Mouse (Mus musculus): ENCODE data around the gene Psmd11. TPM values are rescaled to one million over a fixed set of nuclear protein-coding genes. Genes with fewer than 3 reads are reported as not detected.
A peak's percentile ranks its signal among the peaks of the same experiment; 100 is the strongest.

Gene Psmd11
- polyA plus RNA-seq, 1 experiment from 2014 or later: 336 TPM

DNA sequence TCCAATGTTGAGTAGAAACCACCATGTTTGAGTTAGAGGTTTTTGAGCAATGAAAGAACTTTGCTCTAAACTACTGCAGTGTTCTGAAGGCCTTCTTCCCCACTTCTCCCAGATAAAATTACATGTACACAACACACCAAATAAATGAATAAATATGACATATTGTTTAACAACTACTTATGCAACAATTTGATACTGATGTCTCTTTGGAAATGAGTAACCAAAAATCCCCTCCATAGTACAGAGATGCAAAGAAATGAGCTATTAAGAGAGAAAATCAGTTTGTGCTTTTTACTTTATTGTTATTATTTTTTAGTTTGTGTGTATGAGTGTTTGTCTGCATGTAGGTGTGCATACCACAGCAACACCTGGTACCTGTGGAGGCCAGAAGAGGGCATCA, 78.1 kb downstream of the Psmd11 start:
- H3K9ac ChIP-seq (replicated peaks; ENCODE audit: low read depth, low read length): no peak overlapping the region
- no peaks in the 10 kb centered on the region for H3K27me3 ChIP-seq (replicated peaks; ENCODE audit: control insufficient read depth, insufficient read depth, low read length)
- no peak for ATAC-seq
- no peak overlapping the region for H3K4me2 ChIP-seq (ENCODE audit: low read length)
- H3K9me3 ChIP-seq (ENCODE audit: control insufficient read depth, low read length): no peaks in the 10 kb centered on the region
- H3K27ac ChIP-seq (ENCODE audit: low read length): no peak overlapping the region
- H3K4me3 ChIP-seq (replicated peaks; ENCODE audit: low read length): no peak overlapping the region
- no peaks in the 10 kb centered on the region for H3K36me3 ChIP-seq (ENCODE audit: control insufficient read depth, insufficient read depth)
- H3K4me1 ChIP-seq (replicated peaks; ENCODE audit: control insufficient read depth, insufficient read depth, low read length): peaks cover 49% of the 10 kb centered on the region

DNA sequence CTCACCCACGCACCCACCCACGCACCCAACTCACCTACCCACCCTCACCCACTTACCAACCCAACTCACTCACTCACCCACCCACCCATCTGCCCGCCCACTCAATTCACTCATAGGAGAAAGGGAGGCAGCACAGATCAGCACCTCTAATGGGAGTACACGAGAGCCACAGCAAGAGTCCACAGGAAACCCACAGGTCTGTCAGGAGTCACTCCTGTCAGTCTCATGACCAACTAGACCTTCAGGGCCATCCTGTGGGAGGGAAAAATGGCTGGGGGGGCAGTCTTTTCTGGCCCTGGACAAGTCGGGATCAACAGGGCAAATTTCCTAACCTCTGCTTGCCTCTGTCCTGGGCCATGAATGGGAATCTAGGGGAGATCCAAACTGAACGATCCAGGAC, 79.4 kb downstream of the Psmd11 start:
- ATAC-seq: no peak
- Histone ChIP-seq H3K4me2 (ENCODE audit: low read length) (no peak overlapping the region), H3K27me3 (replicated peaks; ENCODE audit: control insufficient read depth, insufficient read depth, low read length) (no peaks in the 10 kb centered on the region), H3K4me1 (replicated peaks; ENCODE audit: control insufficient read depth, insufficient read depth, low read length) (peaks cover 49% of the 10 kb centered on the region), H3K27ac (ENCODE audit: low read length) (peak overlapping the region; percentile 44), H3K9me3 (ENCODE audit: control insufficient read depth, low read length) (no peaks in the 10 kb centered on the region), H3K4me3 (replicated peaks; ENCODE audit: low read length) (no peak overlapping the region), H3K36me3 (ENCODE audit: control insufficient read depth, insufficient read depth) (no peaks in the 10 kb centered on the region), H3K9ac (replicated peaks; ENCODE audit: low read depth, low read length) (no peak overlapping the region)
- WGBS: 91% methylated on average over 6 of the region's 6 CpGs

DNA sequence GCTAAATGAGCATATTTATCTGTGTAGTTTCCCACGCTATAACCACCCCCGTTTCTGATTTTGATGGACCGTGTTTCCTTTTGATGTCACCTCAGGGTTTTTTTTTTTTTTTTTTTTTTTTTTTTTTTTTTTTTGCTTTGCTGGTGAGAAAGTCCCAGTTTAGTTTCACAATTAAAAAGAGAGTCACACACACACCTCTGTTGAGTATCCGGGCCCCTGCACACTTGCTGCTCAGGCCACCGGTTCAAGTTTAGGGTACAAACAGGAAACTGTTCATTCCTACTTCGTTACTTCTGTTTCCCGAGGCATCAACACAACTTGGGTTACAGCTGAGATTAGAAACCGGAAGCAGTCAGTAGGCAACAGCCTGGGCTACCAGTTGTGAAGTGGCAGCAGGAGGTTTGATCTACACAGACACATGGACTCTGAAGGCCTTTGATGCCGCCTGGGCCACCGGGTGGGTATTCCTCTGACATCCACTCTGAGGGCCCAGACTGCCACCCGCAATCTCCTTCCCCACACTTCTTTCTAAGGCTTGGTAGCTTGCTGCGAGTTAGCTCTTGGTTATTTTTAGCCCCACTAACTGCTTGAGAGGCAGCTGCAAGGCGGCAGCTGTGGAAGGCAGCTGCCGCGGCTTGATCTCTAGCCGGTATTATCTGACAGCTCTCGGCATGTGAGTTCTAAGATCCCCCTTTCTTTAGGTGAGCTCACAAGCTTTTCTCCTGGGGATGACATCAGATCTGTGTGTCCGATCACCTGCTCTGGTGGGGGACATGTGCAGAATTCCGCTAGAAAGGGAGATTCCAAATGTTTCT, 80.2 kb downstream of the Psmd11 start:
- 49% methylated on average over 19 of the region's 19 CpGs for WGBS
- peak overlapping the region; percentile 2; the same call in 1 of the 2 replicates for H3K4me2 ChIP-seq (ENCODE audit: low read length)
- H3K9ac ChIP-seq (replicated peaks; ENCODE audit: low read depth, low read length): peak overlapping the region; percentile 35; the same call in 1 of the 2 replicates
- H3K4me3 ChIP-seq (replicated peaks; ENCODE audit: low read length): no peak overlapping the region
- H3K36me3 ChIP-seq (ENCODE audit: control insufficient read depth, insufficient read depth): no peaks in the 10 kb centered on the region
- peak overlapping the region; percentile 61 for H3K27ac ChIP-seq (ENCODE audit: low read length)
- H3K9me3 ChIP-seq (ENCODE audit: control insufficient read depth, low read length): no peaks in the 10 kb centered on the region
- H3K27me3 ChIP-seq (replicated peaks; ENCODE audit: control insufficient read depth, insufficient read depth, low read length): no peaks in the 10 kb centered on the region
- ATAC-seq: no peak
- peaks cover 44% of the 10 kb centered on the region for H3K4me1 ChIP-seq (replicated peaks; ENCODE audit: control insufficient read depth, insufficient read depth, low read length)

DNA sequence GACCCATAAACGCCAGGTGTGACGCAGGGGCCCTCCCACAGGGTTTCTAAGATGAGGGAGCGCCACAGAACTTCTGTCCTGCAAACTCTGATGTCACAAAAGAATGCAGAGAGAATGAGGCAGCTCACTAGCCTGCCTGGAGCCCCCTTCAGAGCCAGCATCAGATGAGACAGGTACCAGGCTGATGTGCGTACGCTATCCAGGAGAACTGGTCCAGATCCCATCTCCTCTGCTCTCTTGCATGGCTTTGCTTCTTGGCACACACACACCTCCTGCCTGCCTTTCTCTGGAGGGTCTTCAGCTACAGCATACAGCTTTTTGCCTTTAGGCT, 80.7 kb downstream of the Psmd11 start:
- ATAC-seq: no peak
- no peaks in the 10 kb centered on the region for H3K36me3 ChIP-seq (ENCODE audit: control insufficient read depth, insufficient read depth)
- no peak overlapping the region for H3K4me2 ChIP-seq (ENCODE audit: low read length)
- H3K4me1 ChIP-seq (replicated peaks; ENCODE audit: control insufficient read depth, insufficient read depth, low read length): peaks cover 46% of the 10 kb centered on the region
- peak overlapping the region; percentile 61 for H3K27ac ChIP-seq (ENCODE audit: low read length)
- WGBS: 69% methylated on average over 5 of the region's 5 CpGs
- no peak overlapping the region for H3K4me3 ChIP-seq (replicated peaks; ENCODE audit: low read length)
- H3K9ac ChIP-seq (replicated peaks; ENCODE audit: low read depth, low read length): peak overlapping the region; percentile 35; the same call in 1 of the 2 replicates
- no peaks in the 10 kb centered on the region for H3K9me3 ChIP-seq (ENCODE audit: control insufficient read depth, low read length)
- H3K27me3 ChIP-seq (replicated peaks; ENCODE audit: control insufficient read depth, insufficient read depth, low read length): no peaks in the 10 kb centered on the region

DNA sequence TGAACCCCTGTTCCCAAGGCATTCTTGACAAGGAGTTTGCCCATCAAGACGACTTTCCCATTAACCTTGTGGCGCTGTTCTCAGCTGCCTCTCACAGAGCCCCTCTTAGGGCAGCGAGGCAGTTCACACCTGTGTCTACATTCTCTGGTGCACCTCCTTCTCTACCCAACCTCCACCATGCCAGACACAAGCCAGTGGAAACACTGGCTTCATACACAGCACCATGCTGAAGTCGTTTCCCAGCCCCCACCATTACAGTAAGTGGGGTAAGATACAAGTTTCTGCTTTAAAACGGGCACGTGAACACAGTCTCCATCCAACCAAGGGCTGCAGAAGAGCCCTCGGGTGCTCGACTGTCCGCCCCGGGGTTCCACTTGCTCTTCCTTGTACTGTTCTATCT, 81.7 kb downstream of the Psmd11 start:
- no peak overlapping the region for H3K27ac ChIP-seq (ENCODE audit: low read length)
- ATAC-seq: no peak
- no peaks in the 10 kb centered on the region for H3K36me3 ChIP-seq (ENCODE audit: control insufficient read depth, insufficient read depth)
- no peaks in the 10 kb centered on the region for H3K27me3 ChIP-seq (replicated peaks; ENCODE audit: control insufficient read depth, insufficient read depth, low read length)
- H3K4me3 ChIP-seq (replicated peaks; ENCODE audit: low read length): no peak overlapping the region
- no peaks in the 10 kb centered on the region for H3K9me3 ChIP-seq (ENCODE audit: control insufficient read depth, low read length)
- no peak overlapping the region for H3K4me2 ChIP-seq (ENCODE audit: low read length)
- peaks cover 41% of the 10 kb centered on the region for H3K4me1 ChIP-seq (replicated peaks; ENCODE audit: control insufficient read depth, insufficient read depth, low read length)
- WGBS: 83% methylated on average over 10 of the region's 10 CpGs
- H3K9ac ChIP-seq (replicated peaks; ENCODE audit: low read depth, low read length): no peak overlapping the region

DNA sequence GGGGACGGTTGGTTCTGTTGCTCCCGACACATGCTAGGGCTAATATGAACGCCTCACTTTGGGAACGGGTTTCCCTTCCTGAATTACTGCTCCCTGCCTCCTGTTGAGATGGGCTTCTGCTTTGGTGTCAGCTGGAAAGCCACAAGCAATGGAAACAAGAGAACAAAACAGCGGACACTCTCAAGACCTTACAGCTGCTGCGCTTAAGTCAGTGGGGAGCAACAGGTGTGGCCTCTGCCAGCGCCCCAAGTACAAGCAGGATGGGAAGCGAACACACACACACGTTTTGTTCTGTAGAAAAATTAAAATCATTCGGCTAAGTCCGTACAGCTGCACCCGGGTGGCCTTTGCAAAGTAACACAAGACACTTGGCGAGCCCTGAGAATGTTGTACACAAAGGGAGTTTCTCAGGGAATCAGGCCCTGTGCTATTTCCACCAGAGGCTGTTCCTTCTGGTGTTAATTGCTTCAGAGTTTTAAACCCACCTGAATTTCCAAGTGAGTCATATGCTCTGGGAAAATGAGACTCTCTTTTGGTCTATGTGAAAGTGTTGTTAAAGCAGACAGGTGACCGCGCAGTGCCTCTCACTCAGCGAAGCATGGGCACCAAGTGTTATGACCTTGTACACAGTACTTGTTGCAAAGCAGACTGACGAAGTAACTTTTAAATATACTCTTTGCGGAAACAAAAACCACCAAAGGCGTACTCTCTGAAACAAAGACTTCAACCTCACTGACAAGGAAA, 84.1 kb downstream of the Psmd11 start:
- peaks cover 51% of the 10 kb centered on the region for H3K4me1 ChIP-seq (replicated peaks; ENCODE audit: control insufficient read depth, insufficient read depth, low read length)

DNA sequence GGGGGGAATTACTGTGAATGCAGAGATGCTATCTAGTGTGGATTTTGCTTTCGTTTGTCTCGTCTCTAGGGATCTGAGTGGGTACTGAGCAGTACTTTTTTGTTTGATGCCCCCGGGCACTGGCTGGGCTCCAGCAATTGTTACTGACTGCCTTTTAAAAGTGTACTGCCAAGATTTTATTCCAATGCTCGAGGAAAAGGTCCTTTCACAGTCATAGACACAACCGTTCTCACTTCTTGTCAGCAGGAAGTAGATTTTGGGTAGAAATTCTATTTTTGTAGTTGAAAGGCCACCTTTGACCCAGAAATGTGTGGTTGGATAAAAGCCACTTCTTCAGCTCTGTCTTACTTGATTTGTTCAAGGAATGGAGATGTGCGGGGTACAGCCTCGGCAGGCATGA, 85.4 kb downstream of the Psmd11 start:
- Histone ChIP-seq H3K4me1 (replicated peaks; ENCODE audit: control insufficient read depth, insufficient read depth, low read length) (peaks cover 54% of the 10 kb centered on the region), H3K4me2 (ENCODE audit: low read length) (no peak overlapping the region), H3K9me3 (ENCODE audit: control insufficient read depth, low read length) (no peaks in the 10 kb centered on the region), H3K4me3 (replicated peaks; ENCODE audit: low read length) (no peak overlapping the region), H3K9ac (replicated peaks; ENCODE audit: low read depth, low read length) (no peak overlapping the region), H3K27me3 (replicated peaks; ENCODE audit: control insufficient read depth, insufficient read depth, low read length) (no peaks in the 10 kb centered on the region), H3K36me3 (ENCODE audit: control insufficient read depth, insufficient read depth) (no peaks in the 10 kb centered on the region), H3K27ac (ENCODE audit: low read length) (no peak overlapping the region)
- ATAC-seq: no peak
- WGBS: 24% methylated on average over 7 of the region's 7 CpGs

More for the DNA sequence above, 84.1 kb downstream of the Psmd11 start:
- no peak overlapping the region for H3K9ac ChIP-seq (replicated peaks; ENCODE audit: low read depth, low read length)
- no peak overlapping the region for H3K4me3 ChIP-seq (replicated peaks; ENCODE audit: low read length)
- ATAC-seq: no peak
- no peaks in the 10 kb centered on the region for H3K27me3 ChIP-seq (replicated peaks; ENCODE audit: control insufficient read depth, insufficient read depth, low read length)
- H3K27ac ChIP-seq (ENCODE audit: low read length): no peak overlapping the region
- H3K4me2 ChIP-seq (ENCODE audit: low read length): no peak overlapping the region
- no peaks in the 10 kb centered on the region for H3K9me3 ChIP-seq (ENCODE audit: control insufficient read depth, low read length)
- H3K36me3 ChIP-seq (ENCODE audit: control insufficient read depth, insufficient read depth): no peaks in the 10 kb centered on the region
- 60% methylated on average over 19 of the region's 19 CpGs for WGBS

DNA sequence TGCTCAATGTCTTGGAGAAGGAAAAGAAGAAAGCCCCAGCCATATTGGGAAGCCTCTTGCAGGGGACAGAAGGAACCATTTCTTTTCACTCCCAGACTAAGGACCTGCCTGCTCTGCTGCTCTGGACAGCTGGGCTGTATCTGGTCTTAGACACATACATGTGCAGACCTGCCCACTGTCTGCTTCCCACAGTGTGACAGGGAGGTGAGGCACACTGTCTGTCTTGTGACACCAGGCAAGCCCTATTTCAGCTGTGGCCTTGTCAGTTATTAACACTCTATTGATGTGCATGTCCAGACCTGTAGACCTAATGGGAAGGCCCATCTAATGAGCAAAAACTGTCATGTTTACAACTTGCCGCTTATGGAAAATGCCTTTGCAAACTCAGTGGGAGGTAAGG, 86.9 kb downstream of the Psmd11 start:
- Histone ChIP-seq H3K4me1 (replicated peaks; ENCODE audit: control insufficient read depth, insufficient read depth, low read length) (peaks cover 56% of the 10 kb centered on the region), H3K27me3 (replicated peaks; ENCODE audit: control insufficient read depth, insufficient read depth, low read length) (no peaks in the 10 kb centered on the region), H3K27ac (ENCODE audit: low read length) (peak overlapping the region; percentile 73), H3K36me3 (ENCODE audit: control insufficient read depth, insufficient read depth) (no peaks in the 10 kb centered on the region), H3K4me2 (ENCODE audit: low read length) (no peak overlapping the region), H3K4me3 (replicated peaks; ENCODE audit: low read length) (no peak overlapping the region), H3K9me3 (ENCODE audit: control insufficient read depth, low read length) (no peaks in the 10 kb centered on the region), H3K9ac (replicated peaks; ENCODE audit: low read depth, low read length) (no peak overlapping the region)
- 41% methylated on average over 1 of the region's 1 CpGs for WGBS
- ATAC-seq: no peak

DNA sequence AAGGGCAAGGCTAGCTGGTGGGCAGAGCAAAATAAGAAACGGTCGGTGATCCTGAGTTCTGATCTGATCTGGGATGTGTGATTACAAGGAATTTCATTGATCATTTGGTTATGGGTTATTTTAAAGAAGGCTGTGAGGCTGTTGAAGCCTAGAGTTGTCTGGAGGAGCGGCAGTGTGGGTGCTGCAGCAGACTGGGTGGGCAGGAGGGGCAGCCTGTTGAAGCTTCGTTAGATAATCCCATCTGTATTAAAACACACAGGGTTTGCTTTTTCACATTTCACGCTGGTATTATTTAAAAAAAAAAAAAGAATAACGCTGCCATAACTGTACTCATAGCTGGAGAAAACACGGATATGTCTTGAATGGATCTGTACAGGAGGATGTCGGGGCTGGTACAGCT, 87.5 kb downstream of the Psmd11 start:
- WGBS: 59% methylated on average over 8 of the region's 8 CpGs
- Histone ChIP-seq H3K4me2 (ENCODE audit: low read length) (no peak overlapping the region), H3K9ac (replicated peaks; ENCODE audit: low read depth, low read length) (no peak overlapping the region), H3K4me1 (replicated peaks; ENCODE audit: control insufficient read depth, insufficient read depth, low read length) (peaks cover 56% of the 10 kb centered on the region), H3K4me3 (replicated peaks; ENCODE audit: low read length) (no peak overlapping the region), H3K27ac (ENCODE audit: low read length) (peak overlapping the region; percentile 73), H3K27me3 (replicated peaks; ENCODE audit: control insufficient read depth, insufficient read depth, low read length) (no peaks in the 10 kb centered on the region), H3K36me3 (ENCODE audit: control insufficient read depth, insufficient read depth) (no peaks in the 10 kb centered on the region), H3K9me3 (ENCODE audit: control insufficient read depth, low read length) (no peaks in the 10 kb centered on the region)
- no peak for ATAC-seq

Data from forebrain, embryonic 16.5 days (tissue).